Mouse (Mus musculus) embryonic fibroblast, embryonic 13.5 days (primary cell): ENCODE results near the gene Irf2bp2.

Source experiments
- CTCF ChIP-seq: IDR thresholded peaks from 2 replicates; pipeline ENCODE4 v1.5.1; 2011; ENCODE audit warnings: mild to moderate bottlenecking, control low read depth, low read length, moderate library complexity, borderline replicate concordance; ENCODE audit not compliant: insufficient read depth
- POLR2A ChIP-seq: IDR thresholded peaks from 2 replicates; pipeline ENCODE4 v1.6.1; 2011; ENCODE audit warnings: low read depth, mild to moderate bottlenecking, control low read depth, low read length, moderate library complexity

- TF ChIP-seq CTCF (no peak), POLR2A (no peak)
Observed at GRCm38 (mm10) chr8:126586101-126586500, 7.7 kb downstream of the Irf2bp2 start.
